Mouse (Mus musculus) forebrain, embryonic 11.5 days (tissue): ENCODE measurements at regions not wholly inside any gene's neighbourhood (a gene's known extent, or its start where the extent isn't known, plus 50 kb on each side); places are given as distances from the start of the nearest gene placed in this dataset.

Experiments
- ATAC-seq: fragments of 200-750 bp; cut with Nextera tagmentation; replicated peaks from 2 replicates; pipeline ENCODE4 v1.8.0; 2017; ENCODE audit warnings: moderate TSS enrichment; ENCODE audit not compliant: low FRiP score
- DNase-seq: peaks from one replicate; pipeline ENCODE4 v3.0.0-alpha.2; 2017; ENCODE audit warnings: low spot score
- H3K27ac ChIP-seq: fragments of 300-500 bp; sonication (generic); 2 replicates; pipeline ENCODE4 v1.5.1; 2014; ENCODE audit warnings: low read depth, low read length
- H3K27me3 ChIP-seq: fragments of 300-500 bp; sonication (generic); 2 replicates; pipeline ENCODE4 v1.6.1; 2014; ENCODE audit warnings: mild to moderate bottlenecking, low read length, mixed read lengths; ENCODE audit not compliant: control insufficient read depth, insufficient read depth
- H3K36me3 ChIP-seq: fragments of 300-500 bp; sonication (generic); 2 replicates; pipeline ENCODE4 v1.6.1; 2014; ENCODE audit warnings: mild to moderate bottlenecking, low read length, moderate library complexity, mixed read lengths; ENCODE audit not compliant: control insufficient read depth, insufficient read depth
- H3K4me1 ChIP-seq: fragments of 300-500 bp; sonication (generic); replicated peaks from 2 replicates; pipeline ENCODE4 v1.6.1; 2014; ENCODE audit warnings: low read length, mixed read lengths; ENCODE audit not compliant: control insufficient read depth, insufficient read depth
- H3K4me2 ChIP-seq: fragments of 300-500 bp; sonication (generic); 2 replicates; pipeline ENCODE4 v1.6.1; 2014; ENCODE audit warnings: low read depth, mild to moderate bottlenecking, low read length, moderate library complexity, mixed read lengths; ENCODE audit not compliant: severe bottlenecking
- H3K4me3 ChIP-seq: fragments of 300-500 bp; sonication (generic); 2 replicates; pipeline ENCODE4 v1.5.1; 2014; ENCODE audit warnings: low read depth, low read length
- H3K9ac ChIP-seq: fragments of 300-500 bp; sonication (generic); 2 replicates; pipeline ENCODE4 v1.6.1; 2014; ENCODE audit warnings: low read length
- H3K9me3 ChIP-seq: fragments of 300-500 bp; sonication (generic); 2 replicates; pipeline ENCODE4 v1.6.1; 2016; ENCODE audit warnings: low read length, mixed read lengths; ENCODE audit not compliant: control insufficient read depth
- WGBS: fragments of 180-500 bp; shearing (Covaris S2); extraction: QIAGEN DNeasy Blood & Tissue Kit; methylation state at CpG from one replicate; pipeline ENCODE4 v1.1.7; 2014; 5-methylcytosine and 5-hydroxymethylcytosine counted together

- WGBS, result 63% methylated on average over 3 of the region's 3 CpGs
- no peaks in the 10 kb centered on the region for H3K36me3 ChIP-seq
- no peak overlapping the region for H3K4me3 ChIP-seq
- ATAC-seq (no peak), DNase-seq (no peak)
- H3K27me3 ChIP-seq, result no peaks in the 10 kb centered on the region
- H3K9ac ChIP-seq, result no peak overlapping the region
- no peak overlapping the region for H3K4me2 ChIP-seq
- no peak overlapping the region for H3K27ac ChIP-seq
- no peaks in the 10 kb centered on the region for H3K9me3 ChIP-seq
- no peaks in the 10 kb centered on the region for H3K4me1 ChIP-seq
These were observed 53.7 kb upstream of the Foxb1 start for GRCm38 (mm10) chr9:69814432-69814831.

- DNase-seq (no peak), ATAC-seq (no peak)
- no peak overlapping the region for H3K4me3 ChIP-seq
- H3K27me3 ChIP-seq, result peaks cover 6% of the 10 kb centered on the region; the same call in 1 of the 2 replicates
- no peak overlapping the region for H3K27ac ChIP-seq
- no peak overlapping the region for H3K9ac ChIP-seq
- no peaks in the 10 kb centered on the region for H3K9me3 ChIP-seq
- WGBS, result 84% methylated on average over 9 of the region's 9 CpGs
- H3K36me3 ChIP-seq, result no peaks in the 10 kb centered on the region
- no peaks in the 10 kb centered on the region for H3K4me1 ChIP-seq
- no peak overlapping the region for H3K4me2 ChIP-seq
These were observed 62.6 kb upstream of the Foxb1 start for GRCm38 (mm10) chr9:69823179-69823966.

GRCm38 (mm10) chr9:69828428-69828827 is 67.7 kb upstream of the Foxb1 start:
- no peak for ATAC-seq
- peaks cover 19% of the 10 kb centered on the region for H3K27me3 ChIP-seq
- 51% methylated on average over 6 of the region's 6 CpGs for WGBS

GRCm38 (mm10) chr9:69835396-69835795 is 74.7 kb upstream of the Foxb1 start:
- DNase-seq, result no peak
- Histone ChIP-seq H3K4me2 (no peak overlapping the region), H3K4me1 (no peaks in the 10 kb centered on the region), H3K27ac (no peak overlapping the region), H3K9ac (no peak overlapping the region), H3K27me3 (peaks cover 28% of the 10 kb centered on the region), H3K9me3 (no peaks in the 10 kb centered on the region), H3K4me3 (no peak overlapping the region), H3K36me3 (no peaks in the 10 kb centered on the region)
- ATAC-seq, result no peak
- 82% methylated on average over 4 of the region's 4 CpGs for WGBS

More at GRCm38 (mm10) chr9:69828428-69828827, 67.7 kb upstream of the Foxb1 start:
- Histone ChIP-seq H3K4me1 (no peaks in the 10 kb centered on the region), H3K9ac (no peak overlapping the region), H3K36me3 (no peaks in the 10 kb centered on the region), H3K4me2 (no peak overlapping the region), H3K9me3 (no peaks in the 10 kb centered on the region), H3K4me3 (no peak overlapping the region), H3K27ac (no peak overlapping the region)
- no peak for DNase-seq

GRCm38 (mm10) chr9:69839198-69839597 is 78.5 kb upstream of the Foxb1 start:
- peaks cover 44% of the 10 kb centered on the region for H3K27me3 ChIP-seq
- H3K4me3 ChIP-seq, result no peak overlapping the region
- WGBS, result 87% methylated on average over 2 of the region's 2 CpGs
- DNase-seq (no peak), ATAC-seq (no peak)
- H3K9ac ChIP-seq, result no peak overlapping the region
- H3K4me1 ChIP-seq, result no peaks in the 10 kb centered on the region
- H3K9me3 ChIP-seq, result no peaks in the 10 kb centered on the region
- H3K36me3 ChIP-seq, result no peaks in the 10 kb centered on the region
- no peak overlapping the region for H3K4me2 ChIP-seq
- no peak overlapping the region for H3K27ac ChIP-seq

- no peak overlapping the region for H3K4me3 ChIP-seq
These were observed 84.0 kb upstream of the Foxb1 start for GRCm38 (mm10) chr9:69844712-69845111.

GRCm38 (mm10) chr9:69845210-69845609 is 84.5 kb upstream of the Foxb1 start:
- no peak overlapping the region for H3K4me2 ChIP-seq
- H3K4me3 ChIP-seq, result no peak overlapping the region
- H3K36me3 ChIP-seq, result no peaks in the 10 kb centered on the region
- ATAC-seq (peak; percentile 24; the same call in 1 of the 2 replicates), DNase-seq (no peak)
- H3K27me3 ChIP-seq, result peaks cover 31% of the 10 kb centered on the region
- no peak overlapping the region for H3K9ac ChIP-seq
- H3K4me1 ChIP-seq, result no peaks in the 10 kb centered on the region; the same call in 1 of the 2 replicates
- no peak overlapping the region for H3K27ac ChIP-seq
- 72% methylated on average over 9 of the region's 9 CpGs for WGBS
- H3K9me3 ChIP-seq, result no peaks in the 10 kb centered on the region

More at GRCm38 (mm10) chr9:69844712-69845111, 84.0 kb upstream of the Foxb1 start:
- peaks cover 31% of the 10 kb centered on the region for H3K27me3 ChIP-seq
- ATAC-seq, result peak; percentile 78; the same call in 1 of the 2 replicates
- H3K36me3 ChIP-seq, result no peaks in the 10 kb centered on the region
- no peaks in the 10 kb centered on the region; the same call in 1 of the 2 replicates for H3K4me1 ChIP-seq
- no peaks in the 10 kb centered on the region for H3K9me3 ChIP-seq
- WGBS, result 42% methylated on average over 6 of the region's 6 CpGs
- DNase-seq, result no peak
- H3K27ac ChIP-seq, result no peak overlapping the region
- H3K9ac ChIP-seq, result no peak overlapping the region
- H3K4me2 ChIP-seq, result no peak overlapping the region

- Histone ChIP-seq H3K36me3 (no peaks in the 10 kb centered on the region), H3K9me3 (no peaks in the 10 kb centered on the region), H3K4me3 (no peak overlapping the region), H3K27me3 (no peaks in the 10 kb centered on the region), H3K4me1 (no peaks in the 10 kb centered on the region), H3K9ac (no peak overlapping the region), H3K27ac (no peak overlapping the region), H3K4me2 (no peak overlapping the region)
- ATAC-seq (no peak), DNase-seq (peak; percentile 54)
- WGBS, result 90% methylated on average over 7 of the region's 7 CpGs
These were observed 95.9 kb upstream of the Foxb1 start for GRCm38 (mm10) chr9:69856621-69857020.

- no peak overlapping the region for H3K4me2 ChIP-seq
- no peak overlapping the region for H3K27ac ChIP-seq
- ATAC-seq (no peak), DNase-seq (no peak)
- no peaks in the 10 kb centered on the region for H3K9me3 ChIP-seq
- H3K4me3 ChIP-seq, result no peak overlapping the region
- H3K9ac ChIP-seq, result no peak overlapping the region
- 87% methylated on average over 3 of the region's 3 CpGs for WGBS
- H3K4me1 ChIP-seq, result no peaks in the 10 kb centered on the region
- no peaks in the 10 kb centered on the region for H3K27me3 ChIP-seq
- H3K36me3 ChIP-seq, result no peaks in the 10 kb centered on the region
These were observed 97.9 kb upstream of the Foxb1 start for GRCm38 (mm10) chr9:69858619-69859018.
